Mouse (Mus musculus): ENCODE data around the gene Brsk1.

GRCm38 (mm10) chr7:4668506-4668905 is 21.9 kb upstream of the Brsk1 start:
- no peak for TF ChIP-seq CTCF (IDR thresholded peaks at IDR 0.05; ENCODE audit: low read depth, low read length)
- no peak for TF ChIP-seq TAL1 (conservative IDR thresholded peaks at IDR 0.05; ENCODE audit: low read depth, low read length)
- TF ChIP-seq GATA1 (IDR thresholded peaks at IDR 0.05; ENCODE audit: borderline replicate concordance, low read length): no peak
- TF ChIP-seq POLR2AphosphoS5 (IDR thresholded peaks at IDR 0.05; ENCODE audit: insufficient replicate concordance, low read depth, low read length): no peak

Data from G1E (cell line).